Mouse (Mus musculus): ENCODE data around the gene Tmem29.
"Not testable (repeated sequence)": the region's sequence is repeated elsewhere in the genome, so short reads cannot be mapped to it uniquely, and the experiment has no call there.

Gene Tmem29

GRCm38 (mm10) chrX:150458766-150459350, at the start of gene Tmem29:
Gene Tmem29, minus strand, starts transcription at chrX:150459154.
- peak; percentile 75 for DNase-seq (ENCODE audit: inconsistent ontology term)

GRCm38 (mm10) chrX:150508696-150509095, 49.7 kb upstream of the Tmem29 start:
- DNase-seq (ENCODE audit: inconsistent ontology term), result no peak

- not testable (repeated sequence) for DNase-seq (ENCODE audit: inconsistent ontology term)
Measured at GRCm38 (mm10) chrX:150487811-150488210, 28.9 kb upstream of the Tmem29 start.

GRCm38 (mm10) chrX:150486314-150487030, 27.5 kb upstream of the Tmem29 start:
- DNase-seq (ENCODE audit: inconsistent ontology term), result not testable (repeated sequence)

- peak; percentile 87 for DNase-seq (ENCODE audit: inconsistent ontology term)
Measured at GRCm38 (mm10) chrX:150477854-150478780, 19.2 kb upstream of the Tmem29 start.

GRCm38 (mm10) chrX:150471416-150471815, 12.5 kb upstream of the Tmem29 start:
- DNase-seq (ENCODE audit: inconsistent ontology term), result no peak

- peak; percentile 51 for DNase-seq (ENCODE audit: inconsistent ontology term)
Measured at GRCm38 (mm10) chrX:150468266-150468665, 9.3 kb upstream of the Tmem29 start.

- not testable (repeated sequence) for DNase-seq (ENCODE audit: inconsistent ontology term)
Measured at GRCm38 (mm10) chrX:150466817-150467216, 7.9 kb upstream of the Tmem29 start.

GRCm38 (mm10) chrX:150460143-150460542, 1.2 kb upstream of the Tmem29 start:
- DNase-seq (ENCODE audit: inconsistent ontology term), result no peak

- no peak for DNase-seq (ENCODE audit: inconsistent ontology term)
Measured at GRCm38 (mm10) chrX:150459411-150459927, 515 bp upstream of the Tmem29 start.

GRCm38 (mm10) chrX:150458136-150458535, 818 bp downstream of the Tmem29 start:
- DNase-seq (ENCODE audit: inconsistent ontology term), result no peak

GRCm38 (mm10) chrX:150440505-150441338, 18.2 kb downstream of the Tmem29 start:
- peak; percentile 67 for DNase-seq (ENCODE audit: inconsistent ontology term)

- no peak for DNase-seq (ENCODE audit: inconsistent ontology term)
Measured at GRCm38 (mm10) chrX:150436373-150436772, 22.6 kb downstream of the Tmem29 start.

GRCm38 (mm10) chrX:150435367-150435766, 23.6 kb downstream of the Tmem29 start:
- no peak for DNase-seq (ENCODE audit: inconsistent ontology term)

- no peak for DNase-seq (ENCODE audit: inconsistent ontology term)
Measured at GRCm38 (mm10) chrX:150413505-150413904, 45.4 kb downstream of the Tmem29 start.
